Mouse (Mus musculus) bone marrow macrophage, adult 2 months (primary cell): Measurements from ENCODE around the gene Ppard. TPM values are rescaled to one million over a fixed set of nuclear protein-coding genes. Genes with fewer than 3 reads are reported as not detected.

Source experiments
- H3K27ac ChIP-seq: 2 replicates; pipeline ENCODE4 v1.5.1; 2012; ENCODE audit warnings: low read depth, low read length; ENCODE audit not compliant: insufficient read depth
- H3K4me1 ChIP-seq: 2 replicates; pipeline ENCODE4 v1.6.1; 2012; ENCODE audit warnings: low read length; ENCODE audit not compliant: control insufficient read depth, insufficient read depth
- H3K4me3 ChIP-seq: 2 replicates; pipeline ENCODE4 v1.5.1; 2012; ENCODE audit warnings: mild to moderate bottlenecking, low read length, moderate library complexity; ENCODE audit not compliant: insufficient read depth
- CTCF ChIP-seq: IDR thresholded peaks from 2 replicates; pipeline ENCODE4 v1.5.1; 2012; ENCODE audit warnings: low read depth, mild to moderate bottlenecking, low read length, moderate library complexity
- POLR2A ChIP-seq: IDR thresholded peaks from 2 replicates; pipeline ENCODE4 v1.6.1; 2012; ENCODE audit warnings: mild to moderate bottlenecking, low read depth, low read length, borderline replicate concordance
- polyA plus RNA-seq: library from polyadenylated mRNA; stranded (reverse); fragments of >200 nt; gene quantifications from 2 replicates; pipeline ENCODE4 v1.2.4, GENCODE M21; 2012; ENCODE audit not compliant: missing spikeins, insufficient read depth, insufficient read length

The Ppard gene
- polyA plus RNA-seq, 1 experiment: 29.5 TPM

GRCm38 (mm10) chr17:28279780-28280422 lies 47.4 kb downstream of the Ppard start:
- Histone ChIP-seq H3K4me1 (peaks cover 30% of the 10 kb centered on the region), H3K4me3 (no peak overlapping the region), H3K27ac (no peak overlapping the region)
- TF ChIP-seq CTCF (no peak), POLR2A (no peak)

GRCm38 (mm10) chr17:28280423-28280800 lies 47.9 kb downstream of the Ppard start:
- no peak overlapping the region for H3K4me3 ChIP-seq
- no peak overlapping the region for H3K27ac ChIP-seq
- no peak for TF ChIP-seq POLR2A
- no peak for TF ChIP-seq CTCF
- peaks cover 30% of the 10 kb centered on the region for H3K4me1 ChIP-seq

- TF ChIP-seq CTCF (no peak), POLR2A (no peak)
- Histone ChIP-seq H3K27ac (no peak overlapping the region), H3K4me1 (peaks cover 30% of the 10 kb centered on the region), H3K4me3 (no peak overlapping the region)
Measured at GRCm38 (mm10) chr17:28280831-28281377, 48.4 kb downstream of the Ppard start.

- no peak for TF ChIP-seq CTCF
- TF ChIP-seq POLR2A: no peak
- Histone ChIP-seq H3K4me1 (peaks cover 30% of the 10 kb centered on the region), H3K27ac (no peak overlapping the region), H3K4me3 (no peak overlapping the region)
Measured at GRCm38 (mm10) chr17:28281866-28282441, 49.5 kb downstream of the Ppard start.

- Histone ChIP-seq H3K27ac (no peak overlapping the region), H3K4me1 (peaks cover 30% of the 10 kb centered on the region)
- TF ChIP-seq CTCF (no peak), POLR2A (0 out of 2 replicates have a peak, but pooled peaks have one; percentile 31)
Measured at GRCm38 (mm10) chr17:28283199-28283598, 50.7 kb downstream of the Ppard start.

GRCm38 (mm10) chr17:28286133-28286532 lies 53.6 kb downstream of the Ppard start:
- Histone ChIP-seq H3K4me3 (no peak overlapping the region), H3K4me1 (peaks cover 25% of the 10 kb centered on the region), H3K27ac (no peak overlapping the region)
- no peak for TF ChIP-seq CTCF
- TF ChIP-seq POLR2A: no peak

More at GRCm38 (mm10) chr17:28283199-28283598, 50.7 kb downstream of the Ppard start:
- no peak overlapping the region for H3K4me3 ChIP-seq

GRCm38 (mm10) chr17:28286964-28287363 lies 54.5 kb downstream of the Ppard start:
- Histone ChIP-seq H3K4me1 (peaks cover 17% of the 10 kb centered on the region), H3K27ac (no peak overlapping the region)
- TF ChIP-seq POLR2A (no peak), CTCF (no peak)

GRCm38 (mm10) chr17:28287578-28287977 lies 55.1 kb downstream of the Ppard start:
- Histone ChIP-seq H3K27ac (no peak overlapping the region), H3K4me1 (peaks cover 13% of the 10 kb centered on the region), H3K4me3 (no peak overlapping the region)
- TF ChIP-seq CTCF (no peak), POLR2A (no peak)

More at GRCm38 (mm10) chr17:28286964-28287363, 54.5 kb downstream of the Ppard start:
- H3K4me3 ChIP-seq: no peak overlapping the region

GRCm38 (mm10) chr17:28287980-28288379 lies 55.5 kb downstream of the Ppard start:
- Histone ChIP-seq H3K27ac (no peak overlapping the region), H3K4me1 (peaks cover 9% of the 10 kb centered on the region), H3K4me3 (no peak overlapping the region)
- no peak for TF ChIP-seq POLR2A
- 0 out of 2 replicates have a peak, but pooled peaks have one; percentile 1 for TF ChIP-seq CTCF

- Histone ChIP-seq H3K4me1 (peaks cover 20% of the 10 kb centered on the region), H3K4me3 (no peak overlapping the region), H3K27ac (no peak overlapping the region)
- no peak for TF ChIP-seq CTCF
- no peak for TF ChIP-seq POLR2A
Measured at GRCm38 (mm10) chr17:28290262-28290661, 57.8 kb downstream of the Ppard start.
